Mouse (Mus musculus) urinary bladder, postnatal 36 days (tissue): ENCODE measurements around the gene Pip4k2a.
A peak's percentile ranks its signal among the peaks of the same experiment; 100 is the strongest.
"Not testable (repeated sequence)": the region's sequence is repeated elsewhere in the genome, so short reads cannot be mapped to it uniquely, and the experiment has no call there.

Experiments
- DNase-seq, 2 experiments: peaks; one replicate each; pipeline ENCODE4 v3.0.0; 2022; ENCODE audit warnings: low spot score in 2 of 2, mixed read lengths in 1 of 2

Gene Pip4k2a

GRCm38 (mm10) chr2:18897742-18898256 is 100.1 kb downstream of the Pip4k2a start:
- no peak for DNase-seq

- no peak for DNase-seq
These were observed 101.9 kb downstream of the Pip4k2a start for GRCm38 (mm10) chr2:18896015-18896414.

- DNase-seq: not testable (repeated sequence)
These were observed 104.6 kb downstream of the Pip4k2a start for GRCm38 (mm10) chr2:18893336-18893735.

GRCm38 (mm10) chr2:18891991-18892537 is 105.9 kb downstream of the Pip4k2a start:
- no peak for DNase-seq

DNA sequence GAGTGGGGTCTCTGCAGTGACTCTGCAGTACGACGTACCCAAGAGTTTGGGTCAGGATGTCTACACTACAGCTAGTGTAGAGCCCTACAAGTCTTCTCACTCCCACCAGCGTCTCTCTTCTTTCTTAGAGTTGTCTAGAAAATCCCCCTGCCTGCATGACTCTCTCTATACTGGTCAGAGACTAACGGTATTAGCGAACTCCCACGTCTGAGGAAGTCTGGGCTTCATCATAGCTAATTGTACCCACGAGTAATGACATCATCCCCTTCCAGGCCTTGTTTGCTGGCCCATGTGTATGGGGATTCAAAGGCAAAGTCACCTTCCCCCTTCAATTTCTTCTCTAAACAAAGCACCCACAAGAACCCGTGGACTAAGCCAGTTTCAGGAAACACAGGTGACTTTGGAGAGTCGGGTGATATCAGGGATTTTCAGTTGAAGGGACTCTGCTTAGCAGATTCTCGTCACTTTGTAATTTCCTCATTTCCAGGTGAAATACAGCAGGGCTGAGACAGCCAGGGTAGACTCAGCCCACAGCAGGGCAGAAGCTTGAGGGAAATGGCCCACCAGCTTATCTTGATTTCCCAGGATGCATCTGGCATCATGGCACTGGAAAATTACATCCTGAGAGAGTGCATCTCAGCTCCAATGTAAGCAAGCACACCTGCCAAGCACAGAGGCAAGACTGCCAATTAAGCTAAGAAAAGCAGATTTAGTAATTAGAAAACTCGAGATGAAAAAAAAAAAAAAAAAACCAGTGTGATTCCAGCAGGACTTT is 107.5 kb downstream of the Pip4k2a start:
- DNase-seq: no peak

- DNase-seq: no peak
These were observed 113.6 kb downstream of the Pip4k2a start for GRCm38 (mm10) chr2:18884277-18884676.

- no peak for DNase-seq
These were observed 123.3 kb downstream of the Pip4k2a start for GRCm38 (mm10) chr2:18874626-18875025.

DNA sequence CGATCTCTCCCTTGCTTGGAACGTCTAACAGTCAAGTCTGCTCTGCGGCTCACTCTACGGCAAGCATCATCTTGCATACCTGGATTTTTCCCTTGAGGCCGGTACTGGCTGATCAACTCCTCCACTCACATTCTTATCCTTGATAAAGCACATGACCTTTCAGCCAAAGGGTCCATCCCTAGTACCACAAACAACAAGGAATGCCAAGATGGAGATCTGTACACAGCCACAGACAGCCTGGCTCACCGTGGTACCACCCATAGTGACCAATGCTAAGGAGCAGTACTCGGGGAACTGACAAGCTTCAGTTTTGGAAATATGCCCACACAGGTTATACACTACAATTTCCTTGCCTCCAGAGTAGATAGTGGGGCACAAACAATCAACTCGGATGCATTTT is 123.9 kb downstream of the Pip4k2a start:
- no peak for DNase-seq

DNA sequence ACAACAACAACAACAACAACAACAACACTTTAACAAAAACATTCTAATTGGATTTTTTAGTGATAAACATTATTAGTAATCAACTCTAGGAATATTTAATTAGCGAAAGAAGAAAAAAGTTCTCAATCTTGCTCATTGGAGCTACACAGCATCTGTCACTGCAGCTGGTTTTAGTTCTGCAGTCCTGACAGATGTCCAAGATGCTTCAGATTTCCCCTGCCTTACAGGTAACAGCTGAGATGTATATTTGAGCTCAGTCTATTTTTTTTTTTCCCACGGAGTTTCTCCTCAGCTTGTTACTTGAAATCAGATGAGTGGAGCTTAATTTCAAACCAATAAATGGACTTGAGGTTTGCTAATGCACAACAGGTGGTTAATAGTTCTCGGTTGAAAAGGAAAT is 124.5 kb downstream of the Pip4k2a start:
- DNase-seq: no peak

DNA sequence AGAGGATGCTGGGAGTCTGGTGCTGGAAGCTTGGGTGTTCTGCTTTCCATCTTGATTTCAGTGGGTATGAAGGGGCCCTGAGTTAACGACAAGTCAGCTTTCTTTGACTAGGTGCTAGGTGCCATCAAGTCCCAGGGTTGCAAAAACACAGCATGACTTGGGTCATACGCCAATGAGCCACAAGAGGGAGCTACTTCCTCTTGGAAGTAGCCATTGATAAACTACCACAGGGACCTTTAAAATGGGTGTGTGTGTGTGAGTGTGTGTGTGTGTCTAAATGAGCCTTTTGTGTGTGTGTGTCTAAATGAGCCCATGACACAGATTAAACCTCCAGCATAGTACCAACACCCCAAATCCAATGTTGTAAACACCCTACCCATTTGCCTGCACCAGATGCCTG is 125.1 kb downstream of the Pip4k2a start:
- DNase-seq: peak; percentile 43 to 65

DNA sequence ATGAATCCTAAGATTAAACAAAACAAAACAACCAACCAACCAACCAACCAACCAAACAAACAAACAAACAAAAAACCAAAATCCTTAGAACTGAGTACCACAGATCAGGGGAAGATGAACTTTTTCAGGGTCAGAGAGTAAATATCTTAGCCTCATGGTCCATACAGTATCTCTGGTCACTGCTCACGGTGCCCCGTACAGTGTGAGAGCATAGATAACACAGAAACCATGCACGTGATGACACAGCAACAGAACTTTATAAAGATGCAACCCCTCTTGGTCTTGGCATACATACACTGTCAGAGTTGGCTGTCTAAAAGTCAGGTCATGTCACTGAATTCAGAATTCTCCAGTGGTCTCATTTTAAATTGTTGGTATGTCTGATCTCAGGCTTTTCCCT is 126.8 kb downstream of the Pip4k2a start:
- DNase-seq: no peak

GRCm38 (mm10) chr2:18867069-18867468 is 130.9 kb downstream of the Pip4k2a start:
- DNase-seq: no peak

GRCm38 (mm10) chr2:18864719-18865118 is 133.2 kb downstream of the Pip4k2a start:
- DNase-seq: no peak

GRCm38 (mm10) chr2:18861607-18862158 is 136.2 kb downstream of the Pip4k2a start:
- no peak for DNase-seq

GRCm38 (mm10) chr2:18860686-18861085 is 137.2 kb downstream of the Pip4k2a start:
- no peak for DNase-seq

GRCm38 (mm10) chr2:18857952-18858351 is 140.0 kb downstream of the Pip4k2a start:
- no peak for DNase-seq

GRCm38 (mm10) chr2:18856461-18856860 is 141.5 kb downstream of the Pip4k2a start:
- no peak for DNase-seq

DNA sequence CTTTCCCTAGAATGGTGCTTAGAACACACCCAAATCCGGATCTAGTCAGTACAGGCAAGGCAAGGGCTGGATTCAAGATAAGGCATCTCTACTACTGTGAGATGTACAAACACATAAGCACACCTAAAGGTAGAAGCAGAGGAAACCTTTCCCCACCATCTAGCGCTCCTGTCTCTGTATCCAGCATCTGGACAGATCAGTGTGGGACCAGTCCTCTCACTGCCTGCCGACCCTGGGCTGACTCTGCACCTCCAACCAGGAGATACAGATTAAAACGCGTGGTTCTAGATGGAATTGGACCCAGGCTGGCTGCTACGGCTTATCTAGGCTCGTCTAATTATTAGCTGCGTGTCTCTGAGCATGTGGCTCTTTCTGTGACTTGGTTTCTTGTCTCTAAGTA is 142.7 kb downstream of the Pip4k2a start:
- DNase-seq: no peak

- no peak for DNase-seq
These were observed 144.6 kb downstream of the Pip4k2a start for GRCm38 (mm10) chr2:18853345-18853744.

GRCm38 (mm10) chr2:18850657-18851056 is 147.3 kb downstream of the Pip4k2a start:
- DNase-seq: no peak

DNA sequence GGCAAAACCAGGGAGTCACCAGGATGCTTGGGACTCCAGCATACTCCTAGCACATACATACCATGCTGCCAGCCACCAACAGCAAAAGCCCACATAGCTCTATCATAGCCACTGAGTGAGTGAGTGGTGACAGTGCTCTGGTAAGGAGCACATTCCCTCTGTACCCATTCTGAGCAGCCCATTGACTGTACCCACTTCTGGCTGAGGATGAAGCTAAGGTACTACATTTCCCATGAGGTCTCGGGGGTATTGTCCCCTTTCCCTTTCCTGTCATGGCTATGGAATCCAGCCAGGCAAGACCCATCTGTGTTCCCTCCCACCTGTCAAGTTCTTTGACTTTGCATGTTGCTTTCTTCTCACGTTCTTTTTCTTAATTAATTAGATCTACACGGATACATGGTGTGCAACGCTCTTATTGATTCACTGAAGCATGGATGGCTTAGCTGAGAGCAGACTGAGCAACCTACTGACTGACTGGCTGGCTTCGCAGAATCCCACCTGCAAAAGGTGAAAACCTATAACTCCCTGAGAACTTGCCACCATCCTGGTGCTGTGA is 149.8 kb downstream of the Pip4k2a start:
- DNase-seq: no peak

DNA sequence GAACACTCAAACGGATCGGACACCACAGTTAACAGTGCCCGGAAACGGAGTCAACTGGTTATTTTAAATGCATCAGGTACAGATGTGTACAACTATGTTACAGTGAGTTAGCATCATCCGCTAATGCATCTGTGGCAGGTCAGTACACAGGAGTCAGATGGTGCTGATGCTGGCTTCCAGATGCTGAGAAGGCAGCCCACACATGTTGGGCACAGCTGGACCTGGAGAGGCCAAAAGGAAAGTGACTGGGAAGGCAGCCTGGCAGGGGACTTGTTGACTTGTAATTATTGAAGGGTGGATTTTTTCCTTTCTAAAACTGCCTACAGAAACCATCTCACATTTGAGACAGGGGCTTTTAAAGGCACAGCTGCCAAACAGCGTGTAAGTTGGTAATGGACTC is 155.4 kb downstream of the Pip4k2a start:
- DNase-seq: no peak

DNA sequence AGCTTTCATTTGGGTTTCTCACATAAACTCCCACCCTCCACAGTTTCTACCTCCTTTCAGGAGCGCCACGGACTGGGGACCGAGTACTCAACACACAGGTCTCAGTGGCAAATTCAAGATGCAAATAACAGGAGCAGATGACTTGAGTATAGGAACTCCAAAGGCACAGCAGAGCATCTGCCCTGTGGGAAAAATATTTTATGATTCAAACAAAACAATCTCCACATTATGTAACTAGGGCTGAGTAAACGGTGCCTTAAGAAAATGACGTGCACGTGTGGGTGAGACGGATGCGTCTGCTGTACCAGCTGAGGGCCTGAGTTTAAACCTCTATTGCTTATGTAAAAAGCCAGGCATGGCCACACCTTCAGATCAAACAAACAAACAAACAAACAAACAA is 156.9 kb downstream of the Pip4k2a start:
- DNase-seq: no peak
